Mouse (Mus musculus) liver, embryonic 11.5 days (tissue): Measurements from ENCODE around the gene 1700029F12Rik. TPM values are rescaled to one million over a fixed set of nuclear protein-coding genes. Genes with fewer than 3 reads are reported as not detected.

Source experiments
- ATAC-seq: fragments of 200-750 bp; cut with Nextera tagmentation; replicated peaks from 2 replicates; pipeline ENCODE4 v1.8.0; 2017; ENCODE audit warnings: moderate number of reproducible peaks, mild to moderate bottlenecking, moderate TSS enrichment, moderate library complexity; ENCODE audit not compliant: low FRiP score
- DNase-seq: peaks from one replicate; pipeline ENCODE4 v3.0.0-alpha.2; 2017; ENCODE audit warnings: low spot score
- H3K27ac ChIP-seq: fragments of 300-500 bp; sonication (generic); 2 replicates; pipeline ENCODE4 v1.5.1; 2014; ENCODE audit warnings: mild to moderate bottlenecking, low read depth, low read length, control low read depth
- H3K27me3 ChIP-seq: fragments of 300-500 bp; sonication (generic); replicated peaks from 2 replicates; pipeline ENCODE4 v1.6.1; 2014; ENCODE audit warnings: low read length, mixed read lengths; ENCODE audit not compliant: control insufficient read depth, insufficient read depth
- H3K36me3 ChIP-seq: fragments of 300-500 bp; sonication (generic); 2 replicates; pipeline ENCODE4 v1.6.1; 2014; ENCODE audit warnings: mild to moderate bottlenecking, low read length, moderate library complexity, mixed read lengths; ENCODE audit not compliant: control insufficient read depth, insufficient read depth
- H3K4me1 ChIP-seq: fragments of 300-500 bp; sonication (generic); replicated peaks from 2 replicates; pipeline ENCODE4 v1.6.1; 2014; ENCODE audit warnings: low read length, mixed read lengths; ENCODE audit not compliant: control insufficient read depth, insufficient read depth
- H3K4me2 ChIP-seq: fragments of 300-500 bp; sonication (generic); 2 replicates; pipeline ENCODE4 v1.6.1; 2014; ENCODE audit warnings: mild to moderate bottlenecking, control low read depth, moderate library complexity
- H3K4me3 ChIP-seq: fragments of 300-500 bp; sonication (generic); 2 replicates; pipeline ENCODE4 v1.5.1; 2014; ENCODE audit warnings: low read depth, low read length, control low read depth
- H3K9ac ChIP-seq: fragments of 300-500 bp; sonication (generic); 2 replicates; pipeline ENCODE4 v1.6.1; 2014; ENCODE audit warnings: low read depth, low read length, control low read depth
- H3K9me3 ChIP-seq: fragments of 300-500 bp; sonication (generic); 2 replicates; pipeline ENCODE4 v1.6.1; 2016; ENCODE audit warnings: low read length, inconsistent platforms, mixed read lengths; ENCODE audit not compliant: control insufficient read depth
- WGBS: fragments of 180-500 bp; shearing (Covaris S2); extraction: QIAGEN DNeasy Blood & Tissue Kit; methylation state at CpG from one replicate; pipeline ENCODE4 v1.1.7; 2014; 5-methylcytosine and 5-hydroxymethylcytosine counted together
- polyA plus RNA-seq: library from polyadenylated mRNA; unstranded; fragments of >200 nt; fragmentation: Nextera tagmentation; extraction: Ambion mirVana; gene quantifications from 2 replicates; pipeline ENCODE4 v1.2.1, GENCODE M21; 2014

The 1700029F12Rik gene
- polyA plus RNA-seq, 1 experiment from 2014 or later, result not detected

- Histone ChIP-seq H3K4me1 (peaks cover 7% of the 10 kb centered on the region; the same call in 1 of the 2 replicates), H3K36me3 (no peaks in the 10 kb centered on the region), H3K4me2 (no peak overlapping the region), H3K9ac (no peak overlapping the region), H3K4me3 (no peak overlapping the region), H3K27ac (no peak overlapping the region), H3K9me3 (no peaks in the 10 kb centered on the region), H3K27me3 (no peaks in the 10 kb centered on the region; the same call in 1 of the 2 replicates)
- 74% methylated on average over 14 of the region's 14 CpGs for WGBS
- no peak for ATAC-seq
- no peak for DNase-seq
Measured at GRCm38 (mm10) chr13:96990561-96991265, 43.4 kb downstream of the 1700029F12Rik start.

GRCm38 (mm10) chr13:96990045-96990444, 44.1 kb downstream of the 1700029F12Rik start:
- no peak for ATAC-seq

GRCm38 (mm10) chr13:96989129-96989528, 45.0 kb downstream of the 1700029F12Rik start:
- Histone ChIP-seq H3K36me3 (no peaks in the 10 kb centered on the region), H3K9ac (no peak overlapping the region), H3K4me2 (no peak overlapping the region), H3K27me3 (no peaks in the 10 kb centered on the region; the same call in 1 of the 2 replicates), H3K27ac (no peak overlapping the region), H3K4me1 (peaks cover 10% of the 10 kb centered on the region; the same call in 1 of the 2 replicates), H3K4me3 (no peak overlapping the region), H3K9me3 (no peaks in the 10 kb centered on the region)
- WGBS, result 71% methylated on average over 16 of the region's 16 CpGs
- DNase-seq, result no peak
- peak; percentile 78 for ATAC-seq

More at GRCm38 (mm10) chr13:96990045-96990444, 44.1 kb downstream of the 1700029F12Rik start:
- no peak overlapping the region for H3K4me3 ChIP-seq
- DNase-seq, result no peak
- no peak overlapping the region for H3K4me2 ChIP-seq
- H3K36me3 ChIP-seq, result no peaks in the 10 kb centered on the region
- H3K9me3 ChIP-seq, result no peaks in the 10 kb centered on the region
- no peak overlapping the region for H3K9ac ChIP-seq
- 64% methylated on average over 3 of the region's 3 CpGs for WGBS
- H3K27ac ChIP-seq, result no peak overlapping the region
- no peaks in the 10 kb centered on the region; the same call in 1 of the 2 replicates for H3K27me3 ChIP-seq
- H3K4me1 ChIP-seq, result peaks cover 7% of the 10 kb centered on the region; the same call in 1 of the 2 replicates

GRCm38 (mm10) chr13:96985599-96986275, 48.4 kb downstream of the 1700029F12Rik start:
- no peak for DNase-seq
- Histone ChIP-seq H3K27me3 (no peaks in the 10 kb centered on the region; the same call in none of the 2 replicates), H3K27ac (no peak overlapping the region), H3K4me2 (no peak overlapping the region), H3K9me3 (no peaks in the 10 kb centered on the region), H3K4me1 (peaks cover 17% of the 10 kb centered on the region), H3K4me3 (no peak overlapping the region), H3K9ac (no peak overlapping the region), H3K36me3 (no peaks in the 10 kb centered on the region)
- WGBS, result 34% methylated on average over 12 of the region's 12 CpGs
- ATAC-seq, result no peak

GRCm38 (mm10) chr13:96984688-96985087, 49.5 kb downstream of the 1700029F12Rik start:
- Histone ChIP-seq H3K27me3 (no peaks in the 10 kb centered on the region; the same call in none of the 2 replicates), H3K27ac (no peak overlapping the region), H3K4me3 (no peak overlapping the region), H3K36me3 (no peaks in the 10 kb centered on the region), H3K4me1 (peaks cover 15% of the 10 kb centered on the region), H3K9ac (no peak overlapping the region), H3K4me2 (no peak overlapping the region), H3K9me3 (no peaks in the 10 kb centered on the region)
- DNase-seq, result no peak
- ATAC-seq, result no peak
- 74% methylated on average over 5 of the region's 5 CpGs for WGBS

- Histone ChIP-seq H3K4me2 (peak overlapping the region; percentile 51), H3K9ac (no peak overlapping the region), H3K4me1 (peaks cover 15% of the 10 kb centered on the region), H3K27me3 (no peaks in the 10 kb centered on the region; the same call in none of the 2 replicates), H3K36me3 (no peaks in the 10 kb centered on the region), H3K27ac (peak overlapping the region; percentile 56), H3K9me3 (no peaks in the 10 kb centered on the region), H3K4me3 (peak overlapping the region; percentile 14)
- peak; percentile 43 for ATAC-seq
- no peak for DNase-seq
- 32% methylated on average over 26 of the region's 26 CpGs for WGBS
Measured at GRCm38 (mm10) chr13:96983251-96984126, 50.7 kb downstream of the 1700029F12Rik start.

GRCm38 (mm10) chr13:96980561-96980960, 53.6 kb downstream of the 1700029F12Rik start:
- DNase-seq (no peak), ATAC-seq (no peak; the same call in 1 of the 2 replicates)
- no peaks in the 10 kb centered on the region for H3K9me3 ChIP-seq
- H3K27ac ChIP-seq, result no peak overlapping the region
- no peaks in the 10 kb centered on the region for H3K36me3 ChIP-seq
- no peak overlapping the region for H3K4me3 ChIP-seq
- peaks cover 10% of the 10 kb centered on the region for H3K4me1 ChIP-seq
- no peak overlapping the region for H3K9ac ChIP-seq
- H3K4me2 ChIP-seq, result no peak overlapping the region
- no peaks in the 10 kb centered on the region; the same call in 1 of the 2 replicates for H3K27me3 ChIP-seq

- H3K36me3 ChIP-seq, result no peaks in the 10 kb centered on the region
- DNase-seq (no peak), ATAC-seq (no peak)
- no peaks in the 10 kb centered on the region; the same call in 1 of the 2 replicates for H3K27me3 ChIP-seq
- H3K9me3 ChIP-seq, result no peaks in the 10 kb centered on the region
- H3K4me3 ChIP-seq, result no peak overlapping the region
- peaks cover 4% of the 10 kb centered on the region; the same call in 1 of the 2 replicates for H3K4me1 ChIP-seq
- no peak overlapping the region for H3K9ac ChIP-seq
- no peak overlapping the region for H3K27ac ChIP-seq
- WGBS, result 85% methylated on average over 6 of the region's 6 CpGs
- no peak overlapping the region for H3K4me2 ChIP-seq
Measured at GRCm38 (mm10) chr13:96976986-96977595, 57.1 kb downstream of the 1700029F12Rik start.
